Mouse (Mus musculus) stomach, embryonic 14.5 days (tissue): Measurements from ENCODE around the gene Tiam2. TPM values are rescaled to one million over a fixed set of nuclear protein-coding genes. Genes with fewer than 3 reads are reported as not detected.

Source experiments
- ATAC-seq: fragments of 200-750 bp; cut with Nextera tagmentation; 2 replicates; pipeline ENCODE4 v1.8.0; 2017; ENCODE audit warnings: low read depth, moderate TSS enrichment; ENCODE audit not compliant: insufficient number of reproducible peaks, insufficient read depth, low FRiP score
- H3K27ac ChIP-seq: fragments of 300-500 bp; sonication (generic); 2 replicates; pipeline ENCODE4 v1.5.1; 2014; ENCODE audit warnings: mild to moderate bottlenecking, low read length, moderate library complexity, mixed read lengths
- H3K27me3 ChIP-seq: fragments of 300-500 bp; sonication (generic); 2 replicates; pipeline ENCODE4 v1.6.1; 2014; ENCODE audit warnings: low read length, control low read depth, mixed read lengths; ENCODE audit not compliant: control insufficient read depth, insufficient read depth
- H3K36me3 ChIP-seq: fragments of 300-500 bp; sonication (generic); 2 replicates; pipeline ENCODE4 v1.6.1; 2014; ENCODE audit warnings: mild to moderate bottlenecking, control low read depth, low read length, moderate library complexity, mixed read lengths; ENCODE audit not compliant: control insufficient read depth, insufficient read depth
- H3K4me1 ChIP-seq: fragments of 300-500 bp; sonication (generic); 2 replicates; pipeline ENCODE4 v1.6.1; 2014; ENCODE audit warnings: low read length, control low read depth, mixed read lengths; ENCODE audit not compliant: control insufficient read depth, insufficient read depth
- H3K4me2 ChIP-seq: fragments of 300-500 bp; sonication (generic); replicated peaks from 2 replicates; pipeline ENCODE4 v1.6.1; 2014; ENCODE audit warnings: low read depth, low read length, control low read depth
- H3K4me3 ChIP-seq: fragments of 300-500 bp; sonication (generic); 2 replicates; pipeline ENCODE4 v1.5.1; 2014; ENCODE audit warnings: low read depth, low read length, control low read depth
- H3K9ac ChIP-seq: fragments of 300-500 bp; sonication (generic); replicated peaks from 2 replicates; pipeline ENCODE4 v1.6.1; 2014; ENCODE audit warnings: low read depth, mild to moderate bottlenecking, control low read depth, low read length, moderate library complexity, mixed read lengths
- H3K9me3 ChIP-seq: fragments of 300-500 bp; sonication (generic); 2 replicates; pipeline ENCODE4 v1.6.1; 2016; ENCODE audit warnings: low read depth, low read length, control low read depth; ENCODE audit not compliant: control insufficient read depth
- WGBS: fragments of 180-500 bp; shearing (Covaris S2); extraction: QIAGEN DNeasy Blood & Tissue Kit; methylation state at CpG from one replicate; pipeline ENCODE4 v1.1.7; 2014; 5-methylcytosine and 5-hydroxymethylcytosine counted together
- polyA plus RNA-seq: library from polyadenylated mRNA; unstranded; fragments of >200 nt; fragmentation: Nextera tagmentation; extraction: Ambion mirVana; gene quantifications from 2 replicates; pipeline ENCODE4 v1.2.1, GENCODE M21; 2014

The Tiam2 gene
- polyA plus RNA-seq, 1 experiment from 2014 or later = 6.5 TPM

- Histone ChIP-seq H3K4me1 (no peaks in the 10 kb centered on the region), H3K4me3 (no peak overlapping the region), H3K27ac (no peak overlapping the region), H3K36me3 (no peaks in the 10 kb centered on the region), H3K27me3 (no peaks in the 10 kb centered on the region), H3K9ac (no peak overlapping the region), H3K4me2 (no peak overlapping the region), H3K9me3 (no peaks in the 10 kb centered on the region)
- no peak for ATAC-seq
- WGBS = 50% methylated on average over 3 of the region's 3 CpGs
Measured at GRCm38 (mm10) chr17:3416401-3416800, 90.0 kb downstream of the Tiam2 start.

- no peaks in the 10 kb centered on the region for H3K27me3 ChIP-seq
- H3K4me1 ChIP-seq = no peaks in the 10 kb centered on the region
- no peaks in the 10 kb centered on the region for H3K9me3 ChIP-seq
- no peak overlapping the region for H3K4me2 ChIP-seq
- H3K9ac ChIP-seq = no peak overlapping the region
- ATAC-seq = no peak
- WGBS = 62% methylated on average over 10 of the region's 10 CpGs
- H3K36me3 ChIP-seq = no peaks in the 10 kb centered on the region
- no peak overlapping the region for H3K27ac ChIP-seq
- no peak overlapping the region for H3K4me3 ChIP-seq
Measured at GRCm38 (mm10) chr17:3419368-3419928, 93.1 kb downstream of the Tiam2 start.

- no peak overlapping the region for H3K4me3 ChIP-seq
- no peaks in the 10 kb centered on the region for H3K27me3 ChIP-seq
- H3K9me3 ChIP-seq = no peaks in the 10 kb centered on the region
- no peaks in the 10 kb centered on the region for H3K36me3 ChIP-seq
- no peaks in the 10 kb centered on the region for H3K4me1 ChIP-seq
- ATAC-seq = no peak
- WGBS = 88% methylated on average over 4 of the region's 4 CpGs
- no peak overlapping the region for H3K27ac ChIP-seq
- H3K9ac ChIP-seq = no peak overlapping the region
- H3K4me2 ChIP-seq = no peak overlapping the region
Measured at GRCm38 (mm10) chr17:3420148-3420547, 93.8 kb downstream of the Tiam2 start.

- Histone ChIP-seq H3K27me3 (no peaks in the 10 kb centered on the region), H3K9ac (no peak overlapping the region), H3K4me2 (no peak overlapping the region), H3K4me3 (no peak overlapping the region), H3K36me3 (no peaks in the 10 kb centered on the region), H3K4me1 (no peaks in the 10 kb centered on the region), H3K9me3 (no peaks in the 10 kb centered on the region), H3K27ac (no peak overlapping the region)
- no peak for ATAC-seq
- WGBS = 72% methylated on average over 2 of the region's 2 CpGs
Measured at GRCm38 (mm10) chr17:3423416-3423815, 97.0 kb downstream of the Tiam2 start.

GRCm38 (mm10) chr17:3428659-3429058 lies 102.3 kb downstream of the Tiam2 start:
- WGBS = 96% methylated on average over 9 of the region's 9 CpGs
- Histone ChIP-seq H3K9ac (no peak overlapping the region), H3K4me1 (no peaks in the 10 kb centered on the region), H3K27ac (no peak overlapping the region), H3K9me3 (no peaks in the 10 kb centered on the region), H3K27me3 (no peaks in the 10 kb centered on the region), H3K36me3 (no peaks in the 10 kb centered on the region), H3K4me2 (no peak overlapping the region), H3K4me3 (no peak overlapping the region)
- ATAC-seq = no peak

GRCm38 (mm10) chr17:3432590-3433498 lies 106.5 kb downstream of the Tiam2 start:
- Histone ChIP-seq H3K9me3 (no peaks in the 10 kb centered on the region), H3K9ac (no peak overlapping the region), H3K4me3 (no peak overlapping the region), H3K27me3 (no peaks in the 10 kb centered on the region), H3K4me2 (no peak overlapping the region), H3K36me3 (no peaks in the 10 kb centered on the region), H3K4me1 (no peaks in the 10 kb centered on the region), H3K27ac (no peak overlapping the region)
- WGBS = 72% methylated on average over 10 of the region's 10 CpGs
- no peak for ATAC-seq

- Histone ChIP-seq H3K4me1 (no peaks in the 10 kb centered on the region), H3K36me3 (no peaks in the 10 kb centered on the region), H3K4me3 (no peak overlapping the region), H3K27me3 (no peaks in the 10 kb centered on the region), H3K9ac (no peak overlapping the region), H3K9me3 (no peaks in the 10 kb centered on the region), H3K27ac (no peak overlapping the region), H3K4me2 (no peak overlapping the region)
- ATAC-seq = no peak
- WGBS = 87% methylated on average over 3 of the region's 3 CpGs
Measured at GRCm38 (mm10) chr17:3433521-3434271, 107.3 kb downstream of the Tiam2 start.

GRCm38 (mm10) chr17:3435299-3435698 lies 108.9 kb downstream of the Tiam2 start:
- 67% methylated on average over 1 of the region's 1 CpGs for WGBS
- Histone ChIP-seq H3K9ac (no peak overlapping the region), H3K36me3 (no peaks in the 10 kb centered on the region), H3K4me1 (no peaks in the 10 kb centered on the region), H3K4me2 (no peak overlapping the region), H3K27me3 (no peaks in the 10 kb centered on the region), H3K9me3 (no peaks in the 10 kb centered on the region), H3K4me3 (no peak overlapping the region), H3K27ac (no peak overlapping the region)
- ATAC-seq = no peak
